Mouse (Mus musculus) T-cell, adult 2 months (primary cell): ENCODE data around the gene Ccdc162.
A peak's percentile ranks its signal among the peaks of the same experiment; 100 is the strongest.

ENCODE experiments used
- DNase-seq: peaks from one replicate; pipeline ENCODE4 v3.0.0; 2022; ENCODE audit warnings: low spot score

The Ccdc162 gene

GRCm38 (mm10) chr10:41538986-41539385 is 177.4 kb downstream of the Ccdc162 start:
- DNase-seq = no peak

GRCm38 (mm10) chr10:41537983-41538330 is 178.5 kb downstream of the Ccdc162 start:
- DNase-seq = no peak

GRCm38 (mm10) chr10:41537226-41537982 is 179.0 kb downstream of the Ccdc162 start:
- DNase-seq = no peak

- no peak for DNase-seq
These were observed 179.7 kb downstream of the Ccdc162 start for GRCm38 (mm10) chr10:41536714-41537113.

GRCm38 (mm10) chr10:41535991-41536390 is 180.4 kb downstream of the Ccdc162 start:
- DNase-seq = no peak

- DNase-seq = peak; percentile 58
These were observed 186.5 kb downstream of the Ccdc162 start for GRCm38 (mm10) chr10:41529972-41530371.

GRCm38 (mm10) chr10:41525696-41526095 is 190.7 kb downstream of the Ccdc162 start:
- no peak for DNase-seq

GRCm38 (mm10) chr10:41523386-41523785 is 193.0 kb downstream of the Ccdc162 start:
- no peak for DNase-seq

GRCm38 (mm10) chr10:41520410-41520673 is 196.1 kb downstream of the Ccdc162 start:
- no peak for DNase-seq

GRCm38 (mm10) chr10:41519640-41520409 is 196.6 kb downstream of the Ccdc162 start:
- peak; percentile 64 for DNase-seq

GRCm38 (mm10) chr10:41518981-41519618 is 197.3 kb downstream of the Ccdc162 start, which contains the start of gene Cd164:
Gene Cd164 (plus strand): TSS chr10:41519414.
- peak; percentile 88 for DNase-seq

GRCm38 (mm10) chr10:41518508-41518980 is 197.9 kb downstream of the Ccdc162 start:
- DNase-seq = peak; percentile 86

- no peak for DNase-seq
These were observed 201.5 kb downstream of the Ccdc162 start for GRCm38 (mm10) chr10:41514921-41515320.

GRCm38 (mm10) chr10:41514301-41514700 is 202.1 kb downstream of the Ccdc162 start:
- DNase-seq = no peak

- DNase-seq = no peak
These were observed 207.3 kb downstream of the Ccdc162 start for GRCm38 (mm10) chr10:41509160-41509559.

- DNase-seq = peak; percentile 70
These were observed 211.0 kb downstream of the Ccdc162 start for GRCm38 (mm10) chr10:41505446-41505845.

GRCm38 (mm10) chr10:41504996-41505395 is 211.4 kb downstream of the Ccdc162 start:
- no peak for DNase-seq

- no peak for DNase-seq
These were observed 215.5 kb downstream of the Ccdc162 start for GRCm38 (mm10) chr10:41500941-41501340.

GRCm38 (mm10) chr10:41491111-41491510 is 225.3 kb downstream of the Ccdc162 start:
- DNase-seq = no peak

GRCm38 (mm10) chr10:41490518-41490873 is 225.9 kb downstream of the Ccdc162 start:
- DNase-seq = no peak

- peak; percentile 89 for DNase-seq
These were observed 226.5 kb downstream of the Ccdc162 start, which contains the start of the genes Smpd2 and Ppil6 for GRCm38 (mm10) chr10:41489708-41490517. Gene Smpd2 (minus strand): TSS chr10:41490369. Gene Ppil6 (plus strand): TSS chr10:41490439.

- no peak for DNase-seq
These were observed 227.1 kb downstream of the Ccdc162 start for GRCm38 (mm10) chr10:41489294-41489693.
